Mouse (Mus musculus) R1 (cell line): ENCODE data around the gene Slc52a3.
"Not testable (repeated sequence)": the region's sequence is repeated elsewhere in the genome, so short reads cannot be mapped to it uniquely, and the experiment has no call there.

Experiments
- DNase-seq: peaks from one replicate; pipeline ENCODE4 v3.0.0-alpha.2; 2018; ENCODE audit warnings: low read depth, low spot score

Slc52a3 gene

GRCm38 (mm10) chr2:151973595-151974562, 22.4 kb upstream of the Slc52a3 start:
- no peak for DNase-seq

GRCm38 (mm10) chr2:151975295-151975694, 21.0 kb upstream of the Slc52a3 start:
- no peak for DNase-seq

- DNase-seq = no peak
Measured at GRCm38 (mm10) chr2:151976067-151976466, 20.2 kb upstream of the Slc52a3 start.

GRCm38 (mm10) chr2:151977689-151978440, 18.4 kb upstream of the Slc52a3 start:
- peak; percentile 78 for DNase-seq

- DNase-seq = no peak
Measured at GRCm38 (mm10) chr2:151978494-151978893, 17.8 kb upstream of the Slc52a3 start.

GRCm38 (mm10) chr2:151979470-151980354, 16.6 kb upstream of the Slc52a3 start, which contains the start of gene Fam110a:
Fam110a (minus strand) TSS chr2:151980219.
- DNase-seq = peak; percentile 74

GRCm38 (mm10) chr2:151980355-151980693, 16.0 kb upstream of the Slc52a3 start:
- DNase-seq = no peak

- DNase-seq = no peak
Measured at GRCm38 (mm10) chr2:151981268-151981667, 15.0 kb upstream of the Slc52a3 start.

GRCm38 (mm10) chr2:151982476-151982875, 13.8 kb upstream of the Slc52a3 start:
- DNase-seq = no peak

GRCm38 (mm10) chr2:151984019-151984418, 12.3 kb upstream of the Slc52a3 start:
- no peak for DNase-seq

GRCm38 (mm10) chr2:151985426-151986172, 10.7 kb upstream of the Slc52a3 start:
- DNase-seq = no peak

- DNase-seq = no peak
Measured at GRCm38 (mm10) chr2:151986958-151987357, 9.4 kb upstream of the Slc52a3 start.

- no peak for DNase-seq
Measured at GRCm38 (mm10) chr2:151988978-151989377, 7.3 kb upstream of the Slc52a3 start.

GRCm38 (mm10) chr2:151990985-151991394, 5.3 kb upstream of the Slc52a3 start:
- DNase-seq = no peak

GRCm38 (mm10) chr2:151991446-151991845, 4.9 kb upstream of the Slc52a3 start:
- DNase-seq = no peak

- DNase-seq = peak; percentile 87
Measured at GRCm38 (mm10) chr2:151994350-151995122, 1.8 kb upstream of the Slc52a3 start.

GRCm38 (mm10) chr2:151997190-151997575, 872 bp downstream of the Slc52a3 start:
- DNase-seq = not testable (repeated sequence)

- DNase-seq = peak; percentile 72
Measured at GRCm38 (mm10) chr2:151997776-151998504, 1.6 kb downstream of the Slc52a3 start.

GRCm38 (mm10) chr2:151998505-151998899, 2.2 kb downstream of the Slc52a3 start:
- DNase-seq = no peak
